Mouse (Mus musculus): ENCODE data around the gene Hadhb. TPM values are rescaled to one million over a fixed set of nuclear protein-coding genes. Genes with fewer than 3 reads are reported as not detected.
A peak's percentile ranks its signal among the peaks of the same experiment; 100 is the strongest.

The Hadhb gene
- polyA plus RNA-seq, 1 experiment from 2014 or later: 124 TPM

- Histone ChIP-seq H3K27me3 (no peaks in the 10 kb centered on the region), H3K9me3 (replicated peaks) (no peaks in the 10 kb centered on the region), H3K36me3 (no peaks in the 10 kb centered on the region), H3K27ac (peak overlapping the region; percentile 92), H3K9ac (peak overlapping the region; percentile 96), H3K4me2 (peak overlapping the region; percentile 77), H3K4me1 (replicated peaks) (peaks cover 46% of the 10 kb centered on the region), H3K4me3 (replicated peaks) (peak overlapping the region; percentile 97)
- ATAC-seq (ENCODE audit: low read depth) (peak; percentile 41), DNase-seq (no peak)
- under 1% methylated on average over 31 of the region's 31 CpGs for WGBS (ENCODE audit: insufficient replicate concordance)
Measured at GRCm38 (mm10) chr5:30155395-30155792, 346 bp downstream of the Hadhb start.

GRCm38 (mm10) chr5:30155821-30156629 is 977 bp downstream of the Hadhb start:
- peak overlapping the region; percentile 77 for H3K4me2 ChIP-seq
- peaks cover 46% of the 10 kb centered on the region for H3K4me1 ChIP-seq (replicated peaks)
- DNase-seq (no peak), ATAC-seq (ENCODE audit: low read depth) (no peak)
- no peaks in the 10 kb centered on the region for H3K27me3 ChIP-seq
- peak overlapping the region; percentile 96 for H3K9ac ChIP-seq
- H3K36me3 ChIP-seq: peaks cover 5% of the 10 kb centered on the region; the same call in 1 of the 2 replicates
- peak overlapping the region; percentile 97 for H3K4me3 ChIP-seq (replicated peaks)
- peak overlapping the region; percentile 92 for H3K27ac ChIP-seq
- WGBS (ENCODE audit: insufficient replicate concordance): 12% methylated on average over 13 of the region's 13 CpGs
- no peaks in the 10 kb centered on the region for H3K9me3 ChIP-seq (replicated peaks)

- H3K36me3 ChIP-seq: peaks cover 13% of the 10 kb centered on the region; the same call in 1 of the 2 replicates
- 83% methylated on average over 6 of the region's 6 CpGs for WGBS (ENCODE audit: insufficient replicate concordance)
- ATAC-seq (ENCODE audit: low read depth): no peak
- H3K4me3 ChIP-seq (replicated peaks): no peak overlapping the region
- H3K9me3 ChIP-seq (replicated peaks): no peaks in the 10 kb centered on the region
- H3K9ac ChIP-seq: no peak overlapping the region
- H3K27me3 ChIP-seq: no peaks in the 10 kb centered on the region
- no peak for DNase-seq
- no peak overlapping the region for H3K4me2 ChIP-seq
- H3K4me1 ChIP-seq (replicated peaks): peaks cover 39% of the 10 kb centered on the region
- no peak overlapping the region for H3K27ac ChIP-seq
Measured at GRCm38 (mm10) chr5:30159601-30160000, 4.6 kb downstream of the Hadhb start.

GRCm38 (mm10) chr5:30161836-30162235 is 6.8 kb downstream of the Hadhb start:
- no peaks in the 10 kb centered on the region for H3K27me3 ChIP-seq
- DNase-seq (no peak), ATAC-seq (ENCODE audit: low read depth) (no peak)
- 86% methylated on average over 1 of the region's 1 CpGs for WGBS (ENCODE audit: insufficient replicate concordance)
- H3K4me2 ChIP-seq: no peak overlapping the region
- peaks cover 24% of the 10 kb centered on the region; the same call in 1 of the 2 replicates for H3K36me3 ChIP-seq
- peaks cover 30% of the 10 kb centered on the region for H3K4me1 ChIP-seq (replicated peaks)
- H3K9me3 ChIP-seq (replicated peaks): no peaks in the 10 kb centered on the region
- H3K27ac ChIP-seq: no peak overlapping the region
- no peak overlapping the region for H3K4me3 ChIP-seq (replicated peaks)
- no peak overlapping the region for H3K9ac ChIP-seq

- H3K4me2 ChIP-seq: no peak overlapping the region
- peaks cover 26% of the 10 kb centered on the region for H3K4me1 ChIP-seq (replicated peaks)
- 74% methylated on average over 6 of the region's 6 CpGs for WGBS (ENCODE audit: insufficient replicate concordance)
- H3K9me3 ChIP-seq (replicated peaks): no peaks in the 10 kb centered on the region
- no peak overlapping the region for H3K27ac ChIP-seq
- peaks cover 25% of the 10 kb centered on the region; the same call in 1 of the 2 replicates for H3K36me3 ChIP-seq
- no peak overlapping the region for H3K4me3 ChIP-seq (replicated peaks)
- no peaks in the 10 kb centered on the region for H3K27me3 ChIP-seq
- H3K9ac ChIP-seq: no peak overlapping the region
- no peak for ATAC-seq (ENCODE audit: low read depth)
- DNase-seq: no peak
Measured at GRCm38 (mm10) chr5:30162339-30162738, 7.3 kb downstream of the Hadhb start.

- Histone ChIP-seq H3K9me3 (replicated peaks) (no peaks in the 10 kb centered on the region), H3K4me1 (replicated peaks) (peaks cover 8% of the 10 kb centered on the region; the same call in 1 of the 2 replicates), H3K9ac (no peak overlapping the region), H3K27me3 (no peaks in the 10 kb centered on the region), H3K4me2 (no peak overlapping the region), H3K36me3 (peaks cover 47% of the 10 kb centered on the region), H3K4me3 (replicated peaks) (no peak overlapping the region), H3K27ac (no peak overlapping the region)
- DNase-seq: no peak
- ATAC-seq (ENCODE audit: low read depth): no peak
- WGBS (ENCODE audit: insufficient replicate concordance): 77% methylated on average over 5 of the region's 5 CpGs
Measured at GRCm38 (mm10) chr5:30165234-30165946, 10.3 kb downstream of the Hadhb start.

- DNase-seq (no peak), ATAC-seq (ENCODE audit: low read depth) (no peak)
- no peak overlapping the region for H3K9ac ChIP-seq
- H3K4me2 ChIP-seq: no peak overlapping the region
- WGBS (ENCODE audit: insufficient replicate concordance): 76% methylated on average over 5 of the region's 5 CpGs
- H3K27me3 ChIP-seq: no peaks in the 10 kb centered on the region
- H3K9me3 ChIP-seq (replicated peaks): no peaks in the 10 kb centered on the region
- H3K4me3 ChIP-seq (replicated peaks): no peak overlapping the region
- no peaks in the 10 kb centered on the region for H3K4me1 ChIP-seq (replicated peaks)
- peaks cover 72% of the 10 kb centered on the region for H3K36me3 ChIP-seq
- no peak overlapping the region for H3K27ac ChIP-seq
Measured at GRCm38 (mm10) chr5:30170303-30170940, 15.4 kb downstream of the Hadhb start.

GRCm38 (mm10) chr5:30172115-30172514 is 17.1 kb downstream of the Hadhb start:
- Histone ChIP-seq H3K27me3 (no peaks in the 10 kb centered on the region), H3K36me3 (peaks cover 80% of the 10 kb centered on the region), H3K9me3 (replicated peaks) (no peaks in the 10 kb centered on the region), H3K9ac (no peak overlapping the region), H3K4me3 (replicated peaks) (no peak overlapping the region), H3K4me2 (no peak overlapping the region), H3K4me1 (replicated peaks) (no peaks in the 10 kb centered on the region), H3K27ac (no peak overlapping the region)
- no peak for ATAC-seq (ENCODE audit: low read depth)
- no peak for DNase-seq

GRCm38 (mm10) chr5:30172931-30173692 is 18.1 kb downstream of the Hadhb start:
- no peak for ATAC-seq (ENCODE audit: low read depth)
- H3K4me3 ChIP-seq (replicated peaks): no peak overlapping the region
- peaks cover 84% of the 10 kb centered on the region for H3K36me3 ChIP-seq
- no peak overlapping the region for H3K27ac ChIP-seq
- DNase-seq: no peak
- WGBS (ENCODE audit: insufficient replicate concordance): 74% methylated on average over 20 of the region's 20 CpGs
- H3K27me3 ChIP-seq: no peaks in the 10 kb centered on the region
- H3K4me1 ChIP-seq (replicated peaks): no peaks in the 10 kb centered on the region
- no peak overlapping the region for H3K4me2 ChIP-seq
- H3K9ac ChIP-seq: no peak overlapping the region
- no peaks in the 10 kb centered on the region for H3K9me3 ChIP-seq (replicated peaks)

GRCm38 (mm10) chr5:30175811-30176210 is 20.8 kb downstream of the Hadhb start:
- no peak for ATAC-seq (ENCODE audit: low read depth)
- peaks cover 86% of the 10 kb centered on the region for H3K36me3 ChIP-seq
- WGBS (ENCODE audit: insufficient replicate concordance): 90% methylated on average over 4 of the region's 4 CpGs

More at GRCm38 (mm10) chr5:30175811-30176210, 20.8 kb downstream of the Hadhb start:
- no peaks in the 10 kb centered on the region for H3K4me1 ChIP-seq (replicated peaks)
- DNase-seq: no peak
- H3K4me2 ChIP-seq: no peak overlapping the region
- no peaks in the 10 kb centered on the region for H3K9me3 ChIP-seq (replicated peaks)
- no peak overlapping the region for H3K27ac ChIP-seq
- no peak overlapping the region for H3K4me3 ChIP-seq (replicated peaks)
- H3K9ac ChIP-seq: no peak overlapping the region
- no peaks in the 10 kb centered on the region for H3K27me3 ChIP-seq
